Mouse (Mus musculus) spleen, postnatal 4 days (tissue): ENCODE results near the gene Pla2g4c.
"Not testable (repeated sequence)": the region's sequence is repeated elsewhere in the genome, so short reads cannot be mapped to it uniquely, and the experiment has no call there.

Source experiments
- DNase-seq, 2 experiments: peaks; one replicate each; pipeline ENCODE4 v3.0.0; 2022; ENCODE audit warnings: low spot score in 2 of 2

The Pla2g4c gene

DNA sequence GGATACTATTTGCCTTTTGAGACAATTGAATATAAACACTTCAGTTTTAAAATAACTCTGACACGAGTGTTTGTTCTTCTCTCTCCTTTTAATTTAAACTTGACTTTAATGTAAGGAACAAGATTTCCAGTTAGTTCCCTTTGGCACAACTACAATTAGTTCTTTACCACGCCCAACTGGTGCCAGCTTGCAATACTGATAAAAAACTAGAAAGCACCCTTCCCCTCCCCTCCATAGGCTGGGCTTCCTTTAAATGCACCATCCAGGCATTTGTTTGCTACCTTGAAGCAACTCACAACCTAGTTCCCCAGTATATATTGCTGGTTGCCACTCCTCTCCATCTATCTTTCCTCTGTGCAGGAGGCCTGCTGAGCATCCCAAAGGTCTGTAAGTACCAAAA is at the start of gene Pla2g4c:
Gene Pla2g4c, plus strand, starts transcription at position 340 of the 400 bp plus-strand sequence.
- DNase-seq: peak in 1 of 2 experiments; percentile 31

DNA sequence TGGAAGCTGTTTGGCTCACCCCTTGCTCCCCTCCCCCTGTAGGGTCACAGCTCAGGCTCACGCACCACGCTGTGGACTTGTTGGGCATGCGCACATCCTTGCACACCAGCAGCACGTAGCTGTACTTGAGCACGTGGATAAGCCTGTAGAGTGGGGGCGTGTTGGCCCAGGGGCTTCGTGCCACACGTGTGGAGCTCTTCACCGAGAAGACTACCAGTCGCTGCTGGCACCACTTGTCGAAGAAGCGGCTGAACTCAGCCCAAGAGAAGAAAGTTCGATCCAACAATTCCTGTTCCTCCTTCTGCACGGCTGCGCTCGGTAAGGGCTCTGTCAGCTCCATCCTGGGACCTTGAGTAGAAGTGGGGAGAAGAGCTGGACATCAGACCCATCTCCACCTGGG is 47.4 kb upstream of the Pla2g4c start, which contains the start of gene Lig1:
Gene Lig1, plus strand, starts transcription at position 203 of the 400 bp plus-strand sequence.
- DNase-seq: no peak

DNA sequence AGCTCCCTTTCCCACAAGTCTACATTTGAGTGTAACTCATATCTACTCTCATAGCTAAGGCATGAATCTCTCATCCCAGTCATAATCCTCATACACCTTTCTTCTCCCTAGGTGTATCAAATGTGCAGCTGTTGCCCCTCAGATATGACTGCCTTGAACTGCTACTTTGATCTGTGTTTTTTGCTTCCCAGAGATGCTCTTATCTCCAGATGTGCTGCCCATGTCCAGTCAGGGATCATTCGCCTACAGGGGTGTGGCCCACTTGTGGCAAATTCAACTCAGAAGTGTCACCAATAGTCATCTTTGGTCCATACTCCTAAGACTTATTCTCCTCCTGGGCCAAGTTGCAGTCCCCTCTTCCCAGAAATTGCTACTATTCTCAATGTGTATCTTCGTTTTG is 46.6 kb upstream of the Pla2g4c start:
- DNase-seq: no peak

DNA sequence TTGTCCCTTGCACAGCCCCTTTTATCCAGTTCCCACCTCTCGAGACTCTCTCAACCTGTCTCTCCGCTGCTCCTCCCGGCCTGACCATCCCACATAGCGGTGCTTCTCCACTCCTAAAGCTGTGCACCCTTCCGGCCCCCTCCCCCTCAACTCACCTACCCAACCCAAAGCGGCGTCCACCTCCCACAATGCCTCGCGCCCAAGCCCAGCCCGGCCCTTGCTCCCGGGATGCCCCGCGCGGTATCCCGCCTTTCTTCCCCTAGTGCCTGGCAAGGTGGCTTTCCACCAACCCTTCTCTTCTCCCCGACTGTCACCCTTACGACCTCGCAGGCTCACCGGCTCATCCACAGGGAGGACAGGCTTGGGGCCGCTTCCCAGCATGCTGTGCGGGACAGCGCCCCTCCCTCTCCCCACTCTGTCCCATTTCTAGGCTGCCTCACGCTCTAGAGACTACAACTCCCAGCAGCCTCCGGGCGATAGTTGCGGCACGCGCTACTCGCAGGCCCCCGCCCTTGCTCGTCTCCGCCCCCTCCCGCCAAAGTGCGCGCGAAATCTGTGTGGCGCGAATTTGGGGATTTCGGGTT is 46.1 kb upstream of the Pla2g4c start, which contains the start of gene Zswim9:
Gene Zswim9, minus strand, starts transcription at position 414 of the 584 bp plus-strand sequence.
- peak; percentile 93 to 95 for DNase-seq

DNA sequence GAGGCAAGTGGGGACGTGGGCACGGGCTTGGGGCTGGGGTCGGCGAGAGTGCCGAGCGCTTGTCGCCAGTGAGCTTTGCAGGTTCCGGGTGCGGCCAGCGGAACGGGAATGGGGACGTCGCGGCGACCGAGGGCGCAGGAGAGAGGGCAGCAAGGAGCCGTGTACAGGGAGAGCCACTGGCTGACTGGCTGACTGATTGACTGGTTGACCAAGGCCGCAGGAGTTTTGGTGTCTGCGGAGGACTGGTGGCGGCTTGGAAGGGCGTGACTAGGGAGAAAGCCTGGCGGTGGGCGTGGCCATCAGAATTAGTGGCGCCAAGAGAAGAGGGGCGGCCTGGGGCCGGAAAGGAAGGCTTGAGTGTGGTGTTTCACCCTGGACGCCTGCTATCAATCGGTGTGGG is 45.5 kb upstream of the Pla2g4c start:
- not testable (repeated sequence) for DNase-seq

DNA sequence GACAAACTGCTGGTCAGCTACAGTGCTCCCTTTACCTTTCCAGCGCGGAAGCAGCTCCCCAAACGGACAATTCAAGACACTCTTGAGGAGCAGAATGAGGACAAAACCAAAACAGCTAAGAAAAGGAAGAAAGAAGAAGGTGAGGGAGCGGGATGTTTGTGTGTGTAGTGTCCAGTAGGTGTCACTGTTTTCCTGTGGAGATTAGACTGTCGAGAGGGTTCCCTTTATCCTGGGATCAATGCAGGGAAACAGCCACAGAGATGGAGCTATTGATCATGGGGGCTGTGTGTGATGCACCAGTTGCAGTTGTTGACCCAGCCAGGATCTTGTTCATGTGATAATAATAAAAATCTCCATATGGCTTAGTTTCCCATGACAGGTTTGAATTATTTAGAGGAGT is 35.8 kb upstream of the Pla2g4c start:
- DNase-seq: no peak

DNA sequence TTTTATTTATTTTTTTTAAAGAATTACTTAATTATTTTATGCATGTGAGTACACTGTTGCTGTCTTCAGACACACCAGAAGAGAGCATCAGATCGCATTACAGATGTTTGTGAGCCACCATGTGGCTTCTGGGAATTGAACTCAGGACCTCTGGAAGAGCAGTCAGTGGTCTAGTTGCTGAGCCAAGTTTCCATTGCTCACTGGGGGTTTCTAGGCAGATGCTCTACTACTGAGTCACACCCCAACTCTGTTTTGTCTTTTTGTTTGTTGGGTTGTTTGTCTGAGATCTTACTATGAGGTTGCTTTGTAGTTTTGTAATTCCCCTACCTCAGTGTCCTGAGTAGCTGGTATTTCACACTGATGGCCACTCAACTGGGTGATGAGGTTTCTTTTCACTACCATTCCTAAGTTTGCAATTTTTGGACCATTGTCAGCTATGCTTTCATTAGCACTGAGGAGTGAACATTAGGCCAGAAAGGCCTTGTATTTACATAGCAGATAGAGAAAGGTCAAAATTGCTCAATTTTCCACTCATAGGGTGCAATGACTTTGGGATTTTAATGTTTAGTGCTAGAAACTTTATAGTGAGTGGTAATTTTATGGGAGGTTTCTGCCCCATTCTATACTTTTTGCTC is 34.3 kb upstream of the Pla2g4c start:
- no peak for DNase-seq

DNA sequence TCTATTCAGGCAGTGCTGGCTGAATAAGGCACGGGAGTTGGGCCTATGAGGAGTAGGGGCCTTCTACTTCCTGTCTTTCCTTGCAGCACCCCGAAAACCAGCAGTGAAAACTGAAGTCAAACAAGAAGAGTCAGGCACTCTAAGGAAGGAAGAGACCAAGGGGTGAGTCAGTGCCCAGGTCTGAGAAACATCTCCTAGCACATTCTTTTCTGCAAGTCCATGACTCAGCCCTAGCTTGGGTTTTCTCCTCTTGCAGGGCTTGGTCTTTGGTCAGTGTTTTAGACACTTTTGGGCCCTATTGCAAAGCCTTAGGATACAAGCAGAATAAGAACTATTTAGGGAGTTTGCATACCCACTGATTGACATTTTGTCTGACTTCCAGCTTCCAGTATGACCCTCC is 33.1 kb upstream of the Pla2g4c start:
- DNase-seq: no peak

DNA sequence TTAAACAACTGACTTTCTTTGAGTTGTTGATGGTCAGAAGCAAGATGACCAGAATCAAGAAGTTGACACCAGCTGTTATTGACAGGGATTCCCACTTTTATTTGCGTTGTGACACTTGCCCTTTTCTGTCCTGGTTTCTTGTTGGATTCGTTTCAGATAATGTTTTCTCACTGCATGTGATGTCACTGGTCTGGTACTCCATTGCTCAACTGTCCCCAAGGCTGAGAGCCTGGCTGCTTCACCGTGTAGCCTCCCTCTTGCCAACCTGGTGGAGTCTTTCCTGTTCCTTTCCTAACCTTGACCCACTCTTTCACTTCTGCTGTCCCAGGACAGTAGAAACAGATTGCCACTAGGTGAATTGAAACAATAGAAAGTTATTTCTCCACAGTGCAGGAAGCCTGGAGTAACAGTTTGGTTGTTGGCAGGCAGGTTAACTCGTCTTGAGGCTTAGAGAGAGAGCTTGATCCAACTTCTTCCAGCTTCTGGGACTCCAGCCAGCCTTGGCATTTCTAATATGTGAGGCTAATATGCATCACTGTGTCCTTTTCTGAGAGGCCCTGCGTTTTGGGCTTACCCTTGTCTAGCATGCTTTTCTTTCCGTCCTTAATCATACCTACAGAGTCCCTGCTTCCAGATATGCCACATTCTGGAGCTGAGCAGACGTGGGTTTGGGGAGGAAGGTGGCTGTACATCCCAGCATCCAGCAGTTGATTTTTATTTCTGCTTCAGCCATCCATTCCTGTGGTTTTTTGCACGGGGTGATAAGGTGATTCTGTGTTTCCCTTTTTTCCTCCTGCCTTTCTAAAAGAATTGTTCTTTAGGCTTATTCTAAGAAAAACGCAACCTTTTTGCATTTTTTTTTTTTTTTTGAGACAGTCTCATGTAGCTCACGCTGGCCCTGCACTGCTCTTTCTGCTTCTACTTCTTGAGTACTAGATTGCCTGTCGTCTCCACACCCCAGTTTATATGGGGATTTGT is 30.3 kb upstream of the Pla2g4c start:
- DNase-seq: no peak

DNA sequence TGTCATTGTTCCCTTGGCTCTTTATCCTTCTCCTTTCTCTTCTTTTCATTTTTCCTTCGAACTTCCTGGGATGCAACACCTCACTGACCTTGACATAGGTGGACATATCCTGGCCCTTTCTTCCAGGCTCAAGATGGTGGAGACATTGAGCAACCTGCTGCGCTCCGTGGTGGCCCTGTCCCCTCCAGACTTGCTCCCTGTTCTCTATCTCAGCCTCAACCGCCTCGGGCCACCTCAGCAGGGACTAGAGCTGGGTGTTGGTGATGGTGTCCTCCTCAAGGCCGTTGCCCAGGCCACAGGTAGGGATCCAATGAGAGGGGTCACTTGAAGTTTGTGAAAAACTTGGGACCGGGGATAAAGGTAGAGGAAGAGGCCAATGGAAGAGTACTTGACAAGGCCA is 29.2 kb upstream of the Pla2g4c start:
- DNase-seq: no peak

DNA sequence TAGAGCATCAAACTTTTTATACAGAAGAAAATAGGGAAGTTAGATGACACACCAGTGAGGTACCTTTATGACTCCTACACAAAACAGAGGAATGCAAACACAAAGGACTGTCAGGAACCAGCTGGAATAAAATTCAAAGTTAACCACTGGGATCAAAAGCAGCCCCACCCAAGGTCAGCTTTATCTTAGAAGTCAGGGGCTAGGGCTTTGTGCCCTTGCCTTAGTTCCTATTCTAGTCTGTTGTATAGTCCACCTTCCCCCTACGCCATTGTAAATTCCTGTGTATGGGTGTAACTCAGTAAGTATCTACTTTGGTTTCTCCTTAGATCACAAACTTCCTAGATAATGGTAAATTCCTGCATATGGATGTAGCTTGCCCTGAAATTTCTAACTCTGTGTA is 26.8 kb upstream of the Pla2g4c start:
- no peak for DNase-seq

DNA sequence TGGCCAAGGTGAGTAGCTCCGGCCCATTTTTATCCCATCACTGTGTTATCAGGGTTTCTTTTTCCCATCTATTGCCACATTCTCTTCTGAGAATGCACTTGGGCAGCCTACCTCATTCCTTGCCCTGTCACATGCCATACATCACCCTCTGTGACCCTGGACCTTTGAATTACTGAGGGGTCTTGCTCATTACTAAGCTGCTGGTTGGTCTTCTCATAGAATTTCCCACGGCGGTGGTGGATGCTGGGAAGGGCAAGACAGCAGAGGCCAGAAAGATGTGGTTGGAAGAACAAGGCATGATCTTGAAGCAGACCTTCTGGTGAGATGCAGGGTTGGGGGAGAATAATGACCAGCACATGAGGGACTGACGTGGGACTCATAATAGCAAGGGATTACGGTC is 25.6 kb upstream of the Pla2g4c start:
- DNase-seq: no peak

DNA sequence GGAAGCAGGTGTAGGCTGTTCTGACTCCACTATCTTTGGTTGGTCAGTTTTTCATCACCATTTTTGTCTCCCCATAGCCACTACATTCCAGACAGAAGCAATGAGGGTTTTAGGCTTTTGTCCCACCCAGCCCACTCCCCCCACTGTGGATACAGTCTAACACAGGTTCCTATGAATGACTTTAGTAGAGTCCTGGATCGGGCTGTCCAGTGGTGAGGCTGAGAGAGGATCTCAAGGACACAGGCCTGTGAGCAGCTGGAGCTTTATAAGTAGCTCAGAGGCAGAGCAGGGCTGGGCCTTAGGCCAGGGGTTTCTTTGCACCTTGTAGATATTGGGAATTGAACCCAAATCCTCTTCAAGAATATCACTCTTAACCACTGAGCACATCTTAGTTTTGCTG is 22.8 kb upstream of the Pla2g4c start:
- no peak for DNase-seq

DNA sequence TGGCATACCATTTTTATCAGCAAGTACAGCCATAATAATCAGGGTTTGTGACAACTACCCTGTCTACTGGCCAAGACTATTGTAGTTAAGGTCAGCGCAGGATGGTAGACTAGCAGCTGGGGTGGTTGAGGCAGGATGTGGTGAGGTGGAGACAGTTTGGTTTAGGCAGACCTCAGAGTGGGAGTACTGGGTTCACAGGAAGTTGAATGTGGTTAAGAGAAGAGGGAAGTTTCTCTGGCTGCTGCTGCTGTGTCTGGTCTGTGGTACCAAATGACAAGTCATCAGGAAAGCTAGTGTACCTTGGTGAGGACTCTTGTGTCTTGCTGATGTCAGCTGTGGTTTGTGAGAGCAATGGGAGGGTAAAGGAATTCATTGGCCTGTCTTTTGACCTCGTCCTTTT is 21.7 kb upstream of the Pla2g4c start:
- no peak for DNase-seq

DNA sequence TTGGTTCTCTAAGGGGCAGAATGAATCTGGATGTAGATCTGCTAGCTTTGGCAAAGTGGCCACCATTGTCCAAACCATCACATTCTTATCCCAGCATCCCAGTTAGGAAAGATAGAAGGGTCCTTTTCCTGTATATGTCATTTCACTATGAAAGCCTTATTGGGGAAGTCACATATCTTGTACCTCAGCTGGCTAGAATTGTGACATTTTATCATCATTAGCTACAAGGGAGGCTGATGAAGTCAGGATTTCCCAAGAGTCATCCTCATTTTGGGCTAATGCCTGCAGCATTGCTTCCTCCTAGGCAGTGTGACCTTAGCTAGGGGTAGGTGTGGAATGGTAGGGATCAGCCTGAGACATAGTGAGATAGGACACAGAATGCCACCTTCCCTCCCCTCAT is 21.1 kb upstream of the Pla2g4c start:
- DNase-seq: no peak

DNA sequence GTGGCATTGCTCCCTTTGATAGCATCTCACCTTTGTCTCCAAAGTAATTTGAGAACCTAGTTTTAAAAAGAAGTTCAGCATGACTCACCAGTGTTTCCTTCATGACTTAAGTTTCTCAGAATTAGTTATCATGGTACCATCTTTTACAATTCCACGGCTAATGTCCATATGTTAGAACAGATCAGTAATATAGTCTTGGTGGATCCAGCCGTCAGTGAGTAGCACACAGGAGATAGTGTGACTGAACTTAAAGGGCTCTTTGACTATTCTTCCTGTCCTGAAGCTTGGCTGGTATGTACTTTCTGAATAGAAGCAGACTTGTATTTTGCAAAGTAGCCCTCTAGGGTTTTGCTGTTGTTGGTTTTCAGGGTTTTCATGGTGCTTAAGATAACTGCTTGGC is 15.0 kb upstream of the Pla2g4c start:
- DNase-seq: no peak

DNA sequence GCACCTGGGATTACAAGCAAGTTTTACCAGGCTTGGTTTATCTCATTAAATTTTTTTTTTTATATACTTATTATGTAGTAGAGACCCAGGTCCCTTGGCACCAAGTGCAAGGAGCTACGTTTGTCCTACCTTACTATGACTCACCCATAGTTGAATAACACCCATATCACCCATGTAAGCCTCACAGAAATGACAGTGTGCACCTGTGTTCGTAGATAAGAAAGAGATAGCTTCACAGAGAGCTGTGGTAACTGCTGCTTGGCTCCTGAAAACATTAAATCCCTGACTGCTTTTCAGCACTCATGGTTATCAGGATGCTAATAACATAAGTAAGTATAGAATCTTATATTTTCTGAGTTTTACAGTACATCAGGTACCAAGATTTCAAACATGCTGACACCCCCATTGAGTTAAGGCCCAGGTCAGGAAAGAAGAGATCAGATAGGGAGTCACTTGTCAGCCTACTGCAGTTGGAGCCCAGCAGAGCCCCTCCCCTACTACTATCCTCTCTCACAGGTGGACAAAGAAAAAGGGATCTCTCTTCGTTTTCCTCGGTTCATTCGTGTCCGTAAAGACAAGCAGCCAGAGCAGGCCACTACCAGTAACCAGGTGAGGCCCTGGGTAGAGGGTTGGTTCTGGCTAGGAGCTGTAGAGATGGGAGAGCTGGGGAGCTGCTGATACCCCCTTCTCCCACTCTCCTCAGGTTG is 13.8 kb upstream of the Pla2g4c start:
- DNase-seq: no peak

DNA sequence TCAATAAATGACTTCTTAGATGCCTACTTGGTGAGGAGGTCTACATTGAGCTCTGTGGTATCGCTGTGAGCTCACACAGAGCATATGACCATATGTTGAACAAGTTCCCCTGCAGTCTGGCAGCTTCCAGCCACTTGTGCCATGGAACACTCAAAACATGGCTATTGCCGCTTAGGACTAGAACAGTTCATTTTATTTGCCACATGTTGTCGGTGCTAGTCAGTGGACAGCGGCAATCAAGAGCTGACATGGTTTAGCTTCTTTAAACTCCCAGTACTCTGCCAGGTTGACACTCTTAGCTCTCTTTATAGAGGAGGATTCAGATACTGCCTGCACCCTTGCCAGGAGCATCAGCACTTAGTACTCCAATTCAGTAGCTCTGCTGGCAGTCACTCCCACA is 13.1 kb upstream of the Pla2g4c start:
- no peak for DNase-seq

DNA sequence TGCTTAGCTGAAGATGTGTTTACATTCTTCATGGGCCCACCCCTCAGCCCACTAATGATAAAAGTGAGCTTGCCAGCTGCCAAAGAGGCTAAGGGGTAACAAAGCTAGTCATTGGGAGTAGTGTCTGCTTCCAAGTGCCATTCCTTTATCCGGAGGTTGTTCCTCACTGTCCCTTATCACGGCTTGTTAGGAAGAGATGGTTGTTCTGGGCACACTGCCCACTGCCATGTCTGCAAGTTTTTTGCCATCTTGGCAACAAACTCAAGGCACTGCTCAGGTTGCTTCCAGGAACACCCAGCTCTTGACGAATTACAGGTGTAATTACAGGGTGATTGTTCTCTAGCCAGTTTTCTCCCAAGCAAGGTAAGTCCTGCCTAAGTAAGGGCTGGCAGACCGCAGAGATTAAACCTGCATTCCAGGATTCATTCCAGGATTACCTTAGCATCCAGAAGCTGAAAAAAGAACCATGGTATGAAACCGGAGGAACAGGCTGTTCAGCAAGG is 10.3 kb upstream of the Pla2g4c start:
- no peak for DNase-seq

DNA sequence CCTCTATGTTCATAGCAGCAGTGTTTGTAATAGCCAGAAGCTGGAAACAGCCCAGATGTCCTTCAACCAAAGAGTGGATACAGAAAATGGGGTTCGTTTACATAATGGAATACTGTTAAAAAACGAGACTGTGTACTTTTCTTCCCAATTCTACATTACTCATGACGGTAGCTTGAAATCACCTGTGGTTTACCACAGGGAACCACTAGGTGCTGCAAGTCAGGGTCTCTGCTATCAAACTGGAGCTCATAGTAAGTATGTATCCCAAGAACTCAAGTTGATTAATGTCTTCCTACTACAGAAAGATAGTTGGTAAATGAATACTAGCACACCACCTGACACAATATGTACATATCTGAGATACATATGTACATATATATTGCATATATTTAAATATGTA is 3.0 kb upstream of the Pla2g4c start:
- DNase-seq: no peak

DNA sequence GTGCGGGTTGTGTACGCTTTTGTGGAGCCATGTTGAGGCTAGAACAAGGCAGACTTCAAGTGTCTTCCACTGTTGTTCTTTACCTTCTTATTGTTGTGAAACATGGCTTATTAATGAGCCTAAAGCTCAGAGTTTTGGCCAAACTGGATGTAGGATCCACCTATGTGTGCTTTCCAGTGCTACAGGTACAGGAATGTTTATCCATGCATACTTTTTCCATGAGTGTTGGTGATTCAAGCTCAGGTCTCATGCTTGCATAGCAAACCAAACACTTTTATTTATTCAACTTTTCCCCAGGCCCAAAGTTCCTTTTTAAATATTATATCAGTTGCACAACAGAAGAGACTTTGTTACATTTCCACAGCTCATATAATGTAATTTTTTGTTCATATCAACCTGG is 6.1 kb downstream of the Pla2g4c start:
- no peak for DNase-seq

DNA sequence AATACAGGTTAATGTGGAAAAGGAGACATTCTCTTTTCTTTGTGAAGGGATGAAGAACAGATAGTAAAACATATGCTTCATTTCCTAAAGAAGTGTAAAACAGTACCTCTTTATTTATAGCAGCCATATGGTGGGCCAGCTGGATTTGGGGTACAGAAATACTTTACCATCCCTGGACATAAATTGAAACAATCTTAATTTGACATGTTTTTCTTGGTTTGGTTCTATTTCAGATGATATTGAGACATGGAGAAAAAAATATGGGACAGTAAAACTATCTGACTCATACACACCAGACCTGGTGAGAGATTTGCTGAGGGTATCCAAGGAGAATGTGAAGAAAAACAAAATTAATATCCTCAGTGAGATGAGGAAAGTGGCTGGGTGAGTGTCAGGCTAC is 31.5 kb downstream of the Pla2g4c start:
- DNase-seq: no peak
